Mouse (Mus musculus) heart, postnatal 14 days (tissue): ENCODE data around the gene Mphosph9. TPM values are rescaled to one million over a fixed set of nuclear protein-coding genes. Genes with fewer than 3 reads are reported as not detected.
A peak's percentile ranks its signal among the peaks of the same experiment; 100 is the strongest.

Experiments used
- DNase-seq, 2 experiments: peaks; one replicate each; pipeline ENCODE4 v3.0.0; 2021 to 2022
- intact Hi-C: fragments of 180-260 bp; cut with DNase I; formaldehyde crosslinking; loops from one replicate; pipeline ENCODE4 v1.15.1; 2025
- total RNA-seq, 2 experiments: library from RNA; stranded (reverse); gene quantifications; 2 replicates each; pipeline ENCODE4 v1.2.3; 2021

The Mphosph9 gene
- total RNA-seq, 2 experiments from 2014 or later: 6.0 to 6.8 TPM

GRCm38 (mm10) chr5:124243236-124243901, 84.4 kb downstream of the Mphosph9 start:
- DNase-seq: no peak
- intact Hi-C loops: no loop called here

- DNase-seq: no peak
- intact Hi-C loops: no loop called here
Measured at GRCm38 (mm10) chr5:124241686-124242444, 85.9 kb downstream of the Mphosph9 start.

- intact Hi-C loops: no loop called here
- no peak for DNase-seq
Measured at GRCm38 (mm10) chr5:124240841-124241685, 86.7 kb downstream of the Mphosph9 start.

GRCm38 (mm10) chr5:124236180-124236579, 91.6 kb downstream of the Mphosph9 start:
- intact Hi-C loops: no loop called here

GRCm38 (mm10) chr5:124234778-124235177, 93.0 kb downstream of the Mphosph9 start:
- DNase-seq: no peak
- intact Hi-C loops: no loop called here

More at GRCm38 (mm10) chr5:124236180-124236579, 91.6 kb downstream of the Mphosph9 start:
- DNase-seq: no peak

GRCm38 (mm10) chr5:124233874-124234661, 93.7 kb downstream of the Mphosph9 start:
- intact Hi-C loops: no loop called here
- DNase-seq: no peak

GRCm38 (mm10) chr5:124233144-124233465, 94.7 kb downstream of the Mphosph9 start:
- intact Hi-C loops: no loop called here
- DNase-seq: no peak

GRCm38 (mm10) chr5:124232360-124233143, 95.2 kb downstream of the Mphosph9 start:
- intact Hi-C loops: no loop called here
- no peak for DNase-seq

GRCm38 (mm10) chr5:124230461-124230860, 97.3 kb downstream of the Mphosph9 start:
- intact Hi-C loops: no loop called here

GRCm38 (mm10) chr5:124227193-124227592, 100.6 kb downstream of the Mphosph9 start:
- DNase-seq: no peak
- intact Hi-C loops: no loop called here

More at GRCm38 (mm10) chr5:124230461-124230860, 97.3 kb downstream of the Mphosph9 start:
- DNase-seq: no peak

GRCm38 (mm10) chr5:124226494-124226893, 101.3 kb downstream of the Mphosph9 start:
- no peak for DNase-seq
- intact Hi-C loops: no loop called here

- DNase-seq: no peak
- intact Hi-C loops: loop anchor here (2.0 kb wide), 1 partner anchor 21 kb away; no protein-coding TSS in a partner anchor
Measured at GRCm38 (mm10) chr5:124225891-124226290, 101.9 kb downstream of the Mphosph9 start.

- peak in 1 of 2 experiments; percentile 45 for DNase-seq
- intact Hi-C loops: loop anchor here (2.0 kb wide), 1 partner anchor 22 kb away; no protein-coding TSS in a partner anchor
Measured at GRCm38 (mm10) chr5:124224321-124225092, 103.3 kb downstream of the Mphosph9 start.

- DNase-seq: no peak
- intact Hi-C loops: no loop called here
Measured at GRCm38 (mm10) chr5:124223574-124223973, 104.2 kb downstream of the Mphosph9 start.

GRCm38 (mm10) chr5:124222696-124223095, 105.1 kb downstream of the Mphosph9 start:
- intact Hi-C loops: no loop called here
- peak in 1 of 2 experiments; percentile 43 for DNase-seq

- intact Hi-C loops: no loop called here
Measured at GRCm38 (mm10) chr5:124221736-124222040, 106.1 kb downstream of the Mphosph9 start.

GRCm38 (mm10) chr5:124221037-124221735, 106.6 kb downstream of the Mphosph9 start:
- peak; percentile 79 to 84 for DNase-seq
- intact Hi-C loops: no loop called here

More at GRCm38 (mm10) chr5:124221736-124222040, 106.1 kb downstream of the Mphosph9 start:
- no peak for DNase-seq

GRCm38 (mm10) chr5:124220551-124220950, 107.2 kb downstream of the Mphosph9 start:
- no peak for DNase-seq
- intact Hi-C loops: no loop called here
